Mouse (Mus musculus) layer of hippocampus, postnatal 25 days (tissue): ENCODE data around the gene Ces1a. TPM values are rescaled to one million over a fixed set of nuclear protein-coding genes. Genes with fewer than 3 reads are reported as not detected.
A peak's percentile ranks its signal among the peaks of the same experiment; 100 is the strongest.

ENCODE experiments used
- DNase-seq, 2 experiments: peaks; one replicate each; pipeline ENCODE4 v3.0.0; 2022; ENCODE audit warnings: mixed read lengths in 2 of 2, low spot score in 1 of 2; ENCODE audit errors: extremely low spot score in 1 of 2
- total RNA-seq, 2 experiments: library from RNA; stranded (reverse); gene quantifications; 2 replicates each; pipeline ENCODE4 v1.2.3; 2021

The Ces1a gene
- total RNA-seq, 2 experiments from 2014 or later: not detected

DNA sequence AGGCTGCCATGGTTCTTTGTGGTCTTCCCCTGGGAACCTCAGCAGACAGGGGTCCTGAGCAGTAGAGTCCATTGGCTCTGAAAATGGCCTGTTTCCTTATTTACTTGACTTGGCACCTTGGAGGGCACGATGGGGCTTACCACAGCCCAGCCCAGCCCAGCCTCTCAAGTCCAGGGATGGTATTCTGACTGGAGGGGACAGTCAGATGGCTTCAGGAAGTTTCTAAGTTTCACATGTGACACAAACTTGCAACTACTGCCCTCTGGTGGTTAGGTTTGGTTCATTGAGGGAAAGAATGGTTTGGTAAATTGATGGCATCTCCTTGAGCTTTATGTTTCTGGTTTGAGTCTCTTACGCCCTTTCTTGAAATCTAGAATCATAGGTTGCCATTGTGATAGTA is 49.4 kb downstream of the Ces1a start:
- DNase-seq: peak; percentile 34 to 63

DNA sequence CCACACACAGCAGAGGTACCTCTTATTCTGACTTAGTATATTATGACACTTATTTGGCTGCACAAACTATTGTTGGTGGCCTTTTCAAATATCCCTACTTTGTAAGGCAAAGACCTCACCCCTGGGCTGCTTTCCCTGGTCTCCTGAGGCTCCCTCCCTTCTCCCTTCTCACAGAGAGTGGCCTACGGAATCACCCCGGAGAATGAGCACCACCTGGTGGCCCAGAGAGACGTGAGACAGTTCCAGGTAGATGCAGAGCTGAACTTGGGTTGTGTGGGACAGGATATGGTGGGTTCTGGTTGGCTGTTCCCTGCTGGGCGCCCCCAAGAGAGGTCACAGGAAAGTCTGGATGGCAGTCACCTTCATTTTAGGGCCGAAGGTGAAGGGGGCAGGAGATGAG is 51.2 kb downstream of the Ces1a start:
- peak; percentile 36 to 67 for DNase-seq

DNA sequence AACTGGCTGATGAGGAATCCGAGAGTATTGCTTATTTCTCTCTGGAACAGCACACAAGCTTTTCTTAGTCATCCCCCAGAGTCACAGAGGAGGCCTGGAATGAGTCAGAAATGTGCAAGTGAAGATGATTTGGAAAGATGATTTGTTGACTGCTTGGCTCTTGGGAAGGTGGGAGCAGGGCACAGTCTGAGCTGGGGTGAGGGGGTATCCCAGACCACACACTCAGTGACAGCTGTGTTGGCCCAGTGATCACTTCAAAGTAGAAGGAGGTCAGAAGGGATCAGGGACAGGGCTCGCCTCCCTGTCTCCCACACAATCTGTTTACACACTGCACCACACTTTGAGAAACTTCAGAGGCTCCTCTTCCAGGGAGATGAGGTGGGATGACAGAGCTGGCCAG is 63.6 kb downstream of the Ces1a start:
- no peak for DNase-seq

DNA sequence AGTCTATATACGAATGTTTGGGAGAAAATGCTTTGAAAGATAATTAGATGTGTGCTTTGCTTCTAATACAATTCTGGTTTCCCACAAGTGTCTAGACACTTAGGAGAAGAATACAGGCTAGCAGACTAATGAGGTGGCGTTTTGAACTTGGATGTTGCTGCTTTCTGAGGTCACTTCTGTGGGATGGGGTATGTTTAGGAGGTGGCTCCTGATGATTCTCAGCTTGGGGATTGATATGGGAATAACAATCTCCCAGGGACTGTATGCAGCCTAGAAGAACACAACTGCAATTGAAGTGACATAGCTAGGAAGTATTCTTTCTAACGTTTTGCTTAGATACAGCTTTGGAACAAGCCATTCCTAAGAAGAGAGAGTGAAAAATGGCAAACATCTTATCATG is 65.5 kb downstream of the Ces1a start:
- no peak for DNase-seq

DNA sequence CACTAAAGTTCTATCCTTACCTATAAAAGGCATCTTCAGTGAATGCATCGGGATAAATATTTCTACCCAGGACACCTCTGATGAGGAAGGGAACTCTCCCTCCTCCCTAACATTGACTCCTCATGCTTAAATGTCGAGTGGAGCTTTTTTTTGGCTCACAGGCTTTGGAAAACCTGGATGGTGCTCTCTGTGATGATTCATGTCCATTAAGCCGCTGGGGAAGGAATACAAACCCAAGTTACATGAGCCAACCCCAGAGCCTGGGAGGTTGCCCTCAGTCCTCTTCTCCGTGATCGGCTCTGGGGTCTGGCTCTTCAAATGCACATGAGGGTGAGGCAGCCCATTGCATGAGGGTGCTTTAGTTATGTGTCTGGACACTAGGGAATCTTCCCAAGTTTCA is 71.3 kb downstream of the Ces1a start:
- no peak for DNase-seq

DNA sequence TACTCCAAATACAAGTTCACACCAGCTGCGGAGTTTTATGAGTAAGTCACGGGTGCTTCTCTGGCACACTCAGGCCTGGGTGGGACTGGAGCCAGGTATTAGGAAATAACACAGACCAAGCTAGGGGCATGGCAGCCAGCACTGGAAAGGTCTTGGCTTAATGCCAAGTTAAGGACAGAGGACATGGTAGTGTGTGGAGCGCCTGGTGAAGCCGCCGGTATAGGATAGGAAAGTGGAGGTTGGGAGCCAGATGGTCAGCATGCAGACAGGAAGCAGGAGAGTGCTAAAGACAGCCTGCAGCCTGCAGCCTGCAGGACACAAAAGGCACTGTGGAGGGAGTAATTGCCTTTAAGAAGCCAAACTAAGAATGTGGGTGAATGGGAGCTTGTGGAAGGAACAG is 75.0 kb downstream of the Ces1a start:
- no peak for DNase-seq

Other genes with a start within 250 kb of the Ces1a start
- gene Mmp2, start 220.9 kb downstream of the Ces1a start, total RNA-seq: 1 to 10 TPM; 3.9 to 4.4 TPM
- 10 to 100 TPM in 1 of 2 experiments, 1 to 10 TPM in 1; 9.7 to 12.3 TPM for gene Lpcat2, start 192.9 kb downstream of the Ces1a start, total RNA-seq
- gene Capns2, start 146.8 kb downstream of the Ces1a start, total RNA-seq: 1 to 10 TPM in 1 of 2 experiments, under 1 TPM in 1; 0.54 to 1.1 TPM
- gene Slc6a2, start 88.1 kb downstream of the Ces1a start, total RNA-seq: under 1 TPM; 0.07 to 0.16 TPM
- not detected for gene Ces1b, start 31.8 kb upstream of the Ces1a start, total RNA-seq
- gene Ces1c, start 83.1 kb upstream of the Ces1a start, total RNA-seq: not detected
- under 1 TPM in 1 of 2 experiments, not detected in 1; 0.42 TPM for gene Ces1d, start 149.6 kb upstream of the Ces1a start, total RNA-seq
- not detected for gene Ces1e, start 181.4 kb upstream of the Ces1a start, total RNA-seq
- not detected for gene Ces1f, start 231.6 kb upstream of the Ces1a start, total RNA-seq